Mouse (Mus musculus): ENCODE results near the gene Tmem209. TPM values are rescaled to one million over a fixed set of nuclear protein-coding genes. Genes with fewer than 3 reads are reported as not detected.

Tmem209 gene
- 28.0 and 33.2 TPM in 2 replicates for polyA plus RNA-seq (2012; rRNA removed)

GRCm38 (mm10) chr6:30509265-30510239 lies at the start of gene Tmem209, which contains the start of gene Ssmem1:
Gene Tmem209 (minus strand): TSS chr6:30509783.
Gene Ssmem1 (plus strand): TSS chr6:30509849.
- no peaks in the 10 kb centered on the region for H3K4me1 ChIP-seq (ENCODE audit: control insufficient read depth, insufficient read depth, low read length)
- H3K27ac ChIP-seq (ENCODE audit: insufficient read depth, low read length): peak within 1 kb of the TSS; percentile 72
- TF ChIP-seq CTCF (IDR thresholded peaks at IDR 0.05; ENCODE audit: extremely low read depth, insufficient read depth, low read length) (no peak), POLR2A (IDR thresholded peaks at IDR 0.05; ENCODE audit: extremely low read depth, insufficient read depth, low read length) (peak; percentile 91)
- peak within 1 kb of the TSS; percentile 57 for H3K4me3 ChIP-seq (ENCODE audit: insufficient read depth, low read length)

DNA sequence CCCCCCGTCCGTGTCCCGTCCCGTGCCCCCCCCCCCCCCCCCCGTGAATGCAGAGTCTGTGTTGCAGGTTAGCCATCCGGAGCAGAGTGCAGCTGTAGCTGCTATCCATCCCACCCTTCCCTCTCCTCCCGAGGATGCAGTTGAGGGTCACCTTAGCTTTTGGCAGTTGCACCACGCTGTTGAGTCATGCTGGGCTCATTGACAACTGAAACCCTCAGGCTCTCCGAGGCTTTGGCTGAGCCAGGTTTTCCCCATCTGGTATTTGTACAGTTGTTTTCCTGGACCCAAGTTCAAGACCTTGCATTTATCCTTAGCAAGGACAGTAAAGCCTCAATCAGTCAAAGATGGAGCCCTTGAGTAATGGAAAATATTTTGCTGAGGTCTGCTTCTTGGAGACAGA lies 46.5 kb upstream of the Tmem209 start:
- no peak overlapping the region for H3K4me3 ChIP-seq (ENCODE audit: insufficient read depth, low read length)
- TF ChIP-seq POLR2A (IDR thresholded peaks at IDR 0.05; ENCODE audit: extremely low read depth, insufficient read depth, low read length): no peak
- TF ChIP-seq CTCF (IDR thresholded peaks at IDR 0.05; ENCODE audit: extremely low read depth, insufficient read depth, low read length): no peak
- peaks cover 4% of the 10 kb centered on the region; the same call in 1 of the 2 replicates for H3K4me1 ChIP-seq (ENCODE audit: control insufficient read depth, insufficient read depth, low read length)
- no peak overlapping the region for H3K27ac ChIP-seq (ENCODE audit: insufficient read depth, low read length)

DNA sequence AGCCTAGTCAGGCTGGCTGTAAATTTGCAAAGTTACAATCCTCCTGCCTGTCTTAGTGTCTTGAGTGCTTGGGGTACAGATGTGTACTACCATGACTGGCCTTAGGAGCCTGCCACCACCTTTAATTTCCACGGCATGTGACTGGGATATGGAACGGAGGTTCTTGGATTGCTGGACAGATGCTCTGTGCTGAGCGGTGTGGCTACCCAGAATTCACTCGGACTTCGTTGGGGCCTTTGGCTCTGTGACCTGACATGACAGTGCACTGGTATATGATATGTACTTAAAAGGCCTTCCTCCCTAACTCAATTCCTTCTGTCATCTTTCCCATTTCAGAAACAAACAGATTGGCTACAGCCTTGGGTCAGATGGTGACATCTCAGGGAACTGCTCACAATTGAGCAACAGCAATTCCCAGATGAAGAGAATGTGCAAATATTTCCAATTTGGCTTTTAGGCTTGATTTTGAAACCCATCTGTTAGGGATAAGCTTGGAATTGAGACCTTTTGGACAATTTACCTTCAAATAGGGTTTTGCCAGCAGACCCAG lies 45.1 kb upstream of the Tmem209 start:
- H3K4me3 ChIP-seq (ENCODE audit: insufficient read depth, low read length): no peak overlapping the region
- peaks cover 6% of the 10 kb centered on the region; the same call in 1 of the 2 replicates for H3K4me1 ChIP-seq (ENCODE audit: control insufficient read depth, insufficient read depth, low read length)
- H3K27ac ChIP-seq (ENCODE audit: insufficient read depth, low read length): no peak overlapping the region
- TF ChIP-seq POLR2A (IDR thresholded peaks at IDR 0.05; ENCODE audit: extremely low read depth, insufficient read depth, low read length): no peak
- no peak for TF ChIP-seq CTCF (IDR thresholded peaks at IDR 0.05; ENCODE audit: extremely low read depth, insufficient read depth, low read length)

DNA sequence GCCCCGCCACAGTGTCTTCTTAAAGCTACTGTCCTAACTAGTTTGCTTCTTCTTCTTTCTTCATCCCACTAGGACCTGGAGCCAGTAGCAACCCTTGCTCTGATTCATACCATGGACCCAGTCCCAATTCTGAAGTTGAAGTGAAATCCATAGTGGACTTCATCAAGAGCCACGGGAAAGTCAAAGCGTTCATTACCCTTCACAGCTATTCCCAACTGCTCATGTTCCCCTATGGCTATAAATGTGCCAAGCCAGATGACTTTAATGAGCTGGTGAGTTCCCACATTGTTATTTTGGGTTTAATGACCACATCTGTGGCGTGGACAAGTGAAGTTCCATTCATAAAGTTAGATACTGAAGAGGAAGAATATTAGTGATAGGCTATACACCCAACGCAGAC lies 44.5 kb upstream of the Tmem209 start:
- Histone ChIP-seq H3K4me1 (ENCODE audit: control insufficient read depth, insufficient read depth, low read length) (peaks cover 6% of the 10 kb centered on the region; the same call in 1 of the 2 replicates), H3K27ac (ENCODE audit: insufficient read depth, low read length) (no peak overlapping the region), H3K4me3 (ENCODE audit: insufficient read depth, low read length) (no peak overlapping the region)
- TF ChIP-seq POLR2A (IDR thresholded peaks at IDR 0.05; ENCODE audit: extremely low read depth, insufficient read depth, low read length): no peak
- TF ChIP-seq CTCF (IDR thresholded peaks at IDR 0.05; ENCODE audit: extremely low read depth, insufficient read depth, low read length): no peak

GRCm38 (mm10) chr6:30553381-30554010 lies 43.9 kb upstream of the Tmem209 start:
- Histone ChIP-seq H3K27ac (ENCODE audit: insufficient read depth, low read length) (no peak overlapping the region), H3K4me3 (ENCODE audit: insufficient read depth, low read length) (no peak overlapping the region), H3K4me1 (ENCODE audit: control insufficient read depth, insufficient read depth, low read length) (peaks cover 6% of the 10 kb centered on the region; the same call in 1 of the 2 replicates)
- TF ChIP-seq CTCF (IDR thresholded peaks at IDR 0.05; ENCODE audit: extremely low read depth, insufficient read depth, low read length) (no peak), POLR2A (IDR thresholded peaks at IDR 0.05; ENCODE audit: extremely low read depth, insufficient read depth, low read length) (no peak)

DNA sequence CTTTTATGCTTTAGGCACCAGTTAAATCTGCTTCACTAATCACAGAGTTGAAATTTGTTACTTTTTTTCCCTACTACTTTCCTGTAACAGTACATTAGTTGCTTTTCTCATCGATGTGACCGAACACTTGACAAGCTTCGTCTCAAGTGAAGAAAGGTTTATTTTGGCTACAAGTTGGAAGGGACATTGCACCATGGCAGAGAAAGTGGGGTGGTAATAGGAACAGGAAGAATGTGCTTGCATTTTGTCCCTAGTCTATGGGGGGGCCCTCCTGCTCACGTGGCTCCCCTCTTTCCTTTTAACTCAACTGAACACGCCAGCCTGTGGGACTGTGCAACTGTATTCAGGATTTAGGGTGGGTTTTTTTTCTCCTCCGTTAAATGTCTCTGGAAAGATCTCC lies 43.0 kb upstream of the Tmem209 start:
- Histone ChIP-seq H3K27ac (ENCODE audit: insufficient read depth, low read length) (no peak overlapping the region), H3K4me3 (ENCODE audit: insufficient read depth, low read length) (no peak overlapping the region), H3K4me1 (ENCODE audit: control insufficient read depth, insufficient read depth, low read length) (peaks cover 7% of the 10 kb centered on the region; the same call in 1 of the 2 replicates)
- TF ChIP-seq CTCF (IDR thresholded peaks at IDR 0.05; ENCODE audit: extremely low read depth, insufficient read depth, low read length): no peak
- TF ChIP-seq POLR2A (IDR thresholded peaks at IDR 0.05; ENCODE audit: extremely low read depth, insufficient read depth, low read length): no peak

DNA sequence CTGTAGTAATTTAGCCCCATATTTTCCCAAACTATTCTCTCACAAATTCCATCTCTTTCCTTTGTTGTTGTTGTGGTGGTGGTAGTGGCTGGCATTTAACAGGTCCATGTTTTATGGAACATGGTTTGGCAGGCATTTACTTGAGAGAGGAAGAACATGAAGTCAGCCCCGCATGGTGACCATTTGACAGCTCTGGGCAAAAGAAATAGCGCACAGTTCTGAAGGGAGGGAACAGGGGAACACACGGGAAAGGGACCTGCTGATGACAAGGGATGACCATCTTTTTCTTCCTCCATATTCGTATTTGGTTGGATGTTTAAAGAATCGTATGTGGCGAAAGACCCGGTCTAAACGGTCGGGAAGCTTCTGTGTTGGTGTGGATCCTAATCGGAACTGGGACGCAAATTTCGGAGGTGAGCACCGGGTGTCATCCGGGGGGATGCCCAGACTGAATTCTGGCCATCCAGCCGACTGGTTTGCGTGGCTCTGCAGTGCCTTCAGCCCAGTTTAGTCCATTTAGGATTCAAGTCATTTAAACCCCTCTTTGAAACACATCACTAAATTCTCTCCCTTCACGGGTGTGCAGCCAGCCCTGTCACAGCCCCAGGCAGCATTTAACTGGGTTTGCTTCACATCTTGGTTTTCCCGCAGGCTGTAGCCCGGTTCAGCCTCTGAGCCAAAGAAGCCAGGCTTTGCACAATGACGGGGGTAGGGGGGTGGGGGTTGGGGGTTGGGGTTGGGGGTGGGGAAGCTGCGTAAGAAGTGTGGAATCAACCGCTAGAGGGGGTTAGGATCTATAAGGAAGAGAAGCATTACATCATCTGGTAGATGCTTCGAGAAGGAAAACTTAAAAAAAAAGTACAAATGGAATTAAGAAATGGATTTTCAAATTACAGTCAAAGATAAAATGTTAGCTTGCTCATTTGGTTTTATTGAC lies 42.3 kb upstream of the Tmem209 start:
- H3K27ac ChIP-seq (ENCODE audit: insufficient read depth, low read length): peak overlapping the region; percentile 47
- peaks cover 7% of the 10 kb centered on the region; the same call in 1 of the 2 replicates for H3K4me1 ChIP-seq (ENCODE audit: control insufficient read depth, insufficient read depth, low read length)
- TF ChIP-seq POLR2A (IDR thresholded peaks at IDR 0.05; ENCODE audit: extremely low read depth, insufficient read depth, low read length): peak; percentile 43; the same call in 1 of the 2 replicates
- TF ChIP-seq CTCF (IDR thresholded peaks at IDR 0.05; ENCODE audit: extremely low read depth, insufficient read depth, low read length): no peak
- peak overlapping the region; percentile 15; the same call in 1 of the 2 replicates for H3K4me3 ChIP-seq (ENCODE audit: insufficient read depth, low read length)

DNA sequence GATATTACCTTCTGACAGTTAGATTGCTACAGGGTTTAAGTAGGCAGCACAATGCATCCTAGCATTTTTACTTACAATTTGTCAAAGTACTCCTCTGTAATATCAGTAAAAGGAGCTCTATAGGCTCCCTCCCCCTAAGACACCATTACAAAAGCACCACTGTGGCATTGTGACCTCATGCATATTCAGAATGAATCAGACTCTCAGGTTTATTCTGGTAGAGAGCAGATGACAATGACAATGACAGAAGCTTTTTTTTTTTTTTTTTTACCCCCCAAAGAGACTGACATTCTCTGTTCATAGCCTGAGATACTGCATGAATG lies 41.6 kb upstream of the Tmem209 start:
- Histone ChIP-seq H3K4me3 (ENCODE audit: insufficient read depth, low read length) (no peak overlapping the region), H3K27ac (ENCODE audit: insufficient read depth, low read length) (no peak overlapping the region), H3K4me1 (ENCODE audit: control insufficient read depth, insufficient read depth, low read length) (peaks cover 12% of the 10 kb centered on the region; the same call in 1 of the 2 replicates)
- no peak for TF ChIP-seq POLR2A (IDR thresholded peaks at IDR 0.05; ENCODE audit: extremely low read depth, insufficient read depth, low read length)
- TF ChIP-seq CTCF (IDR thresholded peaks at IDR 0.05; ENCODE audit: extremely low read depth, insufficient read depth, low read length): no peak

All from cortical plate, adult 2 months (tissue).